Mouse (Mus musculus) limb, embryonic 14.5 days (tissue): ENCODE results near the gene Cir1. TPM values are rescaled to one million over a fixed set of nuclear protein-coding genes. Genes with fewer than 3 reads are reported as not detected.

ENCODE experiments used
- ATAC-seq: fragments of 200-750 bp; cut with Nextera tagmentation; 2 replicates; pipeline ENCODE4 v1.8.0; 2017; ENCODE audit warnings: low read depth, moderate number of reproducible peaks, moderate TSS enrichment; ENCODE audit not compliant: low FRiP score
- DNase-seq: peaks from one replicate; pipeline ENCODE4 v3.0.0-alpha.2; 2015; ENCODE audit warnings: low spot score
- H3K27ac ChIP-seq: fragments of 300-500 bp; sonication (generic); replicated peaks from 2 replicates; pipeline ENCODE4 v1.5.1; 2014; ENCODE audit warnings: low read depth, mild to moderate bottlenecking, low read length, moderate library complexity, mixed read lengths
- H3K27me3 ChIP-seq: fragments of 300-500 bp; sonication (generic); 2 replicates; pipeline ENCODE4 v1.6.1; 2014; ENCODE audit warnings: low read length, mixed read lengths; ENCODE audit not compliant: control insufficient read depth, insufficient read depth
- H3K36me3 ChIP-seq: fragments of 300-500 bp; sonication (generic); 2 replicates; pipeline ENCODE4 v1.6.1; 2014; ENCODE audit warnings: mild to moderate bottlenecking, low read length, moderate library complexity, mixed read lengths; ENCODE audit not compliant: control insufficient read depth, insufficient read depth
- H3K4me1 ChIP-seq: fragments of 300-500 bp; sonication (generic); 2 replicates; pipeline ENCODE4 v1.6.1; 2014; ENCODE audit warnings: antibody characterized with exemption, low read length, mixed read lengths; ENCODE audit not compliant: control insufficient read depth, insufficient read depth
- H3K4me2 ChIP-seq: fragments of 300-500 bp; sonication (generic); replicated peaks from 2 replicates; pipeline ENCODE4 v1.6.1; 2014; ENCODE audit warnings: low read depth, mild to moderate bottlenecking, low read length, moderate library complexity; ENCODE audit not compliant: severe bottlenecking
- H3K4me3 ChIP-seq: fragments of 300-500 bp; sonication (generic); replicated peaks from 2 replicates; pipeline ENCODE4 v1.5.1; 2014; ENCODE audit warnings: low read length
- H3K9ac ChIP-seq: fragments of 300-500 bp; sonication (generic); 2 replicates; pipeline ENCODE4 v1.6.1; 2014; ENCODE audit warnings: mild to moderate bottlenecking, low read depth, low read length, moderate library complexity; ENCODE audit not compliant: severe bottlenecking
- H3K9me3 ChIP-seq: fragments of 300-500 bp; sonication (generic); 2 replicates; pipeline ENCODE4 v1.6.1; 2016; ENCODE audit warnings: low read length; ENCODE audit not compliant: control insufficient read depth
- POLR2A ChIP-seq: fragments of 200-500 bp; IDR thresholded peaks from 2 replicates; pipeline ENCODE4 v1.8.0; 2012; ENCODE audit warnings: inconsistent platforms, mild to moderate bottlenecking, moderate library complexity, borderline replicate concordance; ENCODE audit not compliant: insufficient read depth, insufficient read length; ENCODE audit errors: extremely low read depth
- WGBS: fragments of 180-500 bp; shearing (Covaris S2); extraction: QIAGEN DNeasy Blood & Tissue Kit; methylation state at CpG from one replicate; pipeline ENCODE4 v1.1.7; 2014; 5-methylcytosine and 5-hydroxymethylcytosine counted together
- polyA plus RNA-seq, 2 experiments: library from polyadenylated mRNA; depleted of rRNA in 1 of 2; stranded (reverse) in 1 of 2; unstranded in 1 of 2; fragments of >200 nt; fragmentation: Nextera tagmentation in 1 of 2; extraction: Ambion mirVana in 1 of 2; gene quantifications; 2 replicates each; pipeline versions ENCODE4 v1.2.1 to v1.2.3; 2012 to 2014

The Cir1 gene
- polyA plus RNA-seq, 2 experiments = 22.1 to 25.2 TPM

GRCm38 (mm10) chr2:73351496-73351895, 39.0 kb upstream of the Cir1 start:
- no peaks in the 10 kb centered on the region for H3K9me3 ChIP-seq
- peak; percentile 29 for DNase-seq
- 55% methylated on average over 5 of the region's 5 CpGs for WGBS
- ATAC-seq = peak; percentile 37; the same call in 1 of the 2 replicates
- H3K4me1 ChIP-seq = peaks cover 6% of the 10 kb centered on the region
- 0 out of 2 replicates have a peak overlapping the region, but pooled peaks have one; percentile 33 for H3K27ac ChIP-seq
- H3K9ac ChIP-seq = no peak overlapping the region
- TF ChIP-seq POLR2A = no peak
- no peak overlapping the region for H3K4me3 ChIP-seq
- H3K36me3 ChIP-seq = no peaks in the 10 kb centered on the region
- no peak overlapping the region for H3K4me2 ChIP-seq
- no peaks in the 10 kb centered on the region for H3K27me3 ChIP-seq

DNA sequence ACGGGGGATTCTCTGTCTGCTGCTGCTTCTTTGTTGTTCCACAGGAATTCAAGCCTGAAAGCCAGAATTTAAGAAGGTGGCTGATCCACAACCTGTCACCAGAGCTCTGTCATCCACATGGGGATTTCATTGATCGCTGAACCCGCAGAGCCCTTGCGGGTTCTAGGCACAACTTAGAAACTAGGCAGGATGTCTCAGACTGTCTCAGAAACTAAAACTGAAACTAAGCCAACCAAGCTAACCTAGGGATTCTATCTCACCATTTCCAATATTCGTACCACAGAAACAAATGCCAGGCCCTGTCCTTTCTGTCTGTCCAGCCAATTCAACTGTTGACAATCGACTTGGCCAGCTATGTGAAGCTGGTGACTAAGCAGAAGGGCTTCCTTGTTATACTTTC, 35.7 kb upstream of the Cir1 start:
- no peak overlapping the region for H3K27ac ChIP-seq
- H3K36me3 ChIP-seq = no peaks in the 10 kb centered on the region
- H3K4me2 ChIP-seq = no peak overlapping the region
- DNase-seq = no peak
- no peaks in the 10 kb centered on the region for H3K27me3 ChIP-seq
- H3K9me3 ChIP-seq = no peaks in the 10 kb centered on the region
- no peak for TF ChIP-seq POLR2A
- peaks cover 4% of the 10 kb centered on the region for H3K4me1 ChIP-seq
- ATAC-seq = no peak
- H3K4me3 ChIP-seq = no peak overlapping the region
- H3K9ac ChIP-seq = no peak overlapping the region
- WGBS = 80% methylated on average over 6 of the region's 6 CpGs

GRCm38 (mm10) chr2:73347766-73348165, 35.3 kb upstream of the Cir1 start:
- Histone ChIP-seq H3K27me3 (no peaks in the 10 kb centered on the region), H3K4me2 (no peak overlapping the region), H3K4me3 (no peak overlapping the region), H3K4me1 (peaks cover 4% of the 10 kb centered on the region), H3K27ac (no peak overlapping the region), H3K36me3 (no peaks in the 10 kb centered on the region), H3K9me3 (no peaks in the 10 kb centered on the region), H3K9ac (no peak overlapping the region)
- DNase-seq (no peak), ATAC-seq (no peak)
- whole genome bisulfite sequencing = 40% methylated on average over 9 of the region's 9 CpGs
- TF ChIP-seq POLR2A = no peak

DNA sequence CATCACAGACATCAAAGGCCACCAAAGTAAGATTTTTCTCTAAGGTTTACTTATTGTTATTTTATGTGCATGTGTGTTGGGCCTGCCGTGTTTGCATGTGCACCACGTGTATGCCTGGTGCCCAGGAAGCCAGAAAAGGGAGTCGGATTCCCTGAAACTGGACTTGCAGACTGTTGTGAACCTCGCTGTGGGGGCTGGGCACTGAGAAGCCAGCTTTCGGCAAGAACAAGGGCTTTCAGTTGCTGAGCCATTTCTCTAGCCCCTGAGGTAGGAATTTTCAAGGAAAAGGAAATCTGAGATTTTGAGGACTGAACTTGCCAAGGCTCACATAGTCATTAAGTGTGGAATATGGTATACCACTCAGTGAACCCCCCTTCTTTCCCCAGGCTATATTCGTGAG, 34.6 kb upstream of the Cir1 start:
- Histone ChIP-seq H3K4me3 (no peak overlapping the region), H3K9me3 (no peaks in the 10 kb centered on the region), H3K4me2 (no peak overlapping the region), H3K27me3 (no peaks in the 10 kb centered on the region), H3K27ac (no peak overlapping the region), H3K9ac (no peak overlapping the region), H3K4me1 (peaks cover 4% of the 10 kb centered on the region), H3K36me3 (no peaks in the 10 kb centered on the region)
- no peak for TF ChIP-seq POLR2A
- 40% methylated on average over 6 of the region's 6 CpGs for WGBS
- ATAC-seq (no peak), DNase-seq (no peak)

- DNase-seq (no peak), ATAC-seq (no peak)
- Histone ChIP-seq H3K4me2 (no peak overlapping the region), H3K9me3 (no peaks in the 10 kb centered on the region), H3K27me3 (no peaks in the 10 kb centered on the region), H3K36me3 (no peaks in the 10 kb centered on the region), H3K4me1 (peaks cover 4% of the 10 kb centered on the region), H3K27ac (0 out of 2 replicates have a peak overlapping the region, but pooled peaks have one; percentile 13), H3K9ac (no peak overlapping the region), H3K4me3 (no peak overlapping the region)
- 59% methylated on average over 13 of the region's 13 CpGs for WGBS
- TF ChIP-seq POLR2A = no peak
Observed at GRCm38 (mm10) chr2:73346345-73347086, 34.0 kb upstream of the Cir1 start.

GRCm38 (mm10) chr2:73345204-73345603, 32.7 kb upstream of the Cir1 start:
- Histone ChIP-seq H3K27ac (no peak overlapping the region), H3K9ac (no peak overlapping the region), H3K36me3 (no peaks in the 10 kb centered on the region), H3K4me3 (no peak overlapping the region), H3K4me2 (no peak overlapping the region), H3K27me3 (no peaks in the 10 kb centered on the region), H3K4me1 (peaks cover 4% of the 10 kb centered on the region), H3K9me3 (no peaks in the 10 kb centered on the region)
- DNase-seq (no peak), ATAC-seq (no peak)
- TF ChIP-seq POLR2A = no peak
- 34% methylated on average over 4 of the region's 4 CpGs for WGBS
